Mouse (Mus musculus): ENCODE results near the gene C1rl.

GRCm38 (mm10) chr6:124506991-124507390 is 14.1 kb downstream of the C1rl start:
- TF ChIP-seq POLR2A (IDR thresholded peaks at IDR 0.05; ENCODE audit: low read depth, low read length) (no peak), CTCF (IDR thresholded peaks at IDR 0.05; ENCODE audit: extremely low read depth, insufficient read length, insufficient replicate concordance, low read depth, low read length) (no peak)

All from small intestine, adult 2 months (tissue).